Mouse (Mus musculus): ENCODE measurements around the gene Klc4. TPM values are rescaled to one million over a fixed set of nuclear protein-coding genes. Genes with fewer than 3 reads are reported as not detected.

The Klc4 gene
- polyA plus RNA-seq, 1 experiment from 2014 or later, result 29.1 TPM

DNA sequence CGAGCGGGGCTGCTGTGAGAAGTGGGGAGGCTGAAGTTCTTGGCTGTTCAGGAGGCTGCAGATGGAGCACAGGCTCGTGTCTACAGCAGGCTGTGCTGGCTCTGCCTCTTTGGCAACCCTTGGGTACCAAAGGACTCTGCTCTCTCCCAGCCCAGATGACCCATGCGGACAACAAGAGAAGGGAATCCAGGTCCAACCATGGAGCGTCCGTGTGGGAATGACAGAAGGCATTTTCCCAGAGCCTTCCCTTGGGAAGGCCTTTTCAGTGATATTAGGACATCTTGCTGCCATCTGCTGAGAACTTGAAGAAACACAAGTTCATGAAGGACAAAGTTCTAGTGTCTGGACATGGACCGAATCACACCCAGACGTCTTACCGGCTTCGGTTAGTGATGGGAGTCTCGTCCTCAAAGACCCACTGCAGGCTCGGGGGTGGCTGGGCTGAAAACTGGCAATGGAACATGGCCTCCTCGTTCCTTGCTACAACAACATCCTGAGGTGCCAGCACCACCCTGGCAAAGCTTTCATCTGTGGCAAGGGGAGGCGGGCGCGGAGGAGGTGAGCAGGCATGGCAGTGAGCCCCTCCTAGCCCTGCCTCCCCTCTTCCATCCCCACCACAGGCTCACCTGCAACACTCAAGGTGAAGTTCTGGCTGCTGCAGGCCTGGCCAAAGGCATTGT lies 56.0 kb downstream of the Klc4 start:
- 95% methylated on average over 16 of the region's 16 CpGs for WGBS
- H3K27ac ChIP-seq, result no peak overlapping the region
- no peak for DNase-seq (ENCODE audit: extremely low spot score, low spot score)
- peaks cover 8% of the 10 kb centered on the region for H3K4me1 ChIP-seq
- no peaks in the 10 kb centered on the region for H3K9me3 ChIP-seq
- no peaks in the 10 kb centered on the region for H3K27me3 ChIP-seq (ENCODE audit: poor library complexity, severe bottlenecking)
- H3K36me3 ChIP-seq (replicated peaks), result peaks cover 74% of the 10 kb centered on the region
- no peak overlapping the region for H3K4me3 ChIP-seq

GRCm38 (mm10) chr17:46588913-46589312 lies 56.9 kb downstream of the Klc4 start:
- Histone ChIP-seq H3K27ac (no peak overlapping the region), H3K36me3 (replicated peaks) (peaks cover 78% of the 10 kb centered on the region), H3K9me3 (no peaks in the 10 kb centered on the region), H3K4me3 (no peak overlapping the region), H3K4me1 (0 out of 2 replicates have a peak, but pooled peaks cover 3% of the 10 kb centered on the region), H3K27me3 (ENCODE audit: poor library complexity, severe bottlenecking) (no peaks in the 10 kb centered on the region)
- 91% methylated on average over 6 of the region's 6 CpGs for WGBS
- DNase-seq (ENCODE audit: extremely low spot score, low spot score), result no peak

DNA sequence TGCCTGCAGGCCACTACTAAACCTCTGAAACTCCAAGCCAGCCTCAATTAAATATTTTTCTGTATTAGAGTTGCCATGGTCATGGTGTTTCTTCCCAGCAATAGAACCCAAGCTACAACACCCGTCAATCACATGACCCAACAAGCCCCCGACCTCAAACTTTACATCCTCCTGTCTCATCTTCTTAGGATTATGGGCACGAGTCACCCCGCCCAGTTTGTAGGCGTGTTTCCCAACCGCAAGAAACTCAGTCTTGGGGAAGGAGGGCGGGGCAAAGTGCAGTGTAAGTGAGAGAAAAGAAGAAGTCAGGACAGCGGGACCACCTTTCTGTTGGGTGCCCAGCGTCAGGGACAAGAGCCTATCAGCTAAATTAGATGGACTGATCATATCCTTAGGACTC lies 57.6 kb downstream of the Klc4 start:
- no peaks in the 10 kb centered on the region for H3K27me3 ChIP-seq (ENCODE audit: poor library complexity, severe bottlenecking)
- peaks cover 78% of the 10 kb centered on the region for H3K36me3 ChIP-seq (replicated peaks)
- DNase-seq (ENCODE audit: extremely low spot score, low spot score), result no peak
- H3K4me1 ChIP-seq, result no peaks in the 10 kb centered on the region
- no peak overlapping the region for H3K4me3 ChIP-seq
- H3K9me3 ChIP-seq, result no peaks in the 10 kb centered on the region
- WGBS, result 87% methylated on average over 9 of the region's 9 CpGs
- H3K27ac ChIP-seq, result no peak overlapping the region

DNA sequence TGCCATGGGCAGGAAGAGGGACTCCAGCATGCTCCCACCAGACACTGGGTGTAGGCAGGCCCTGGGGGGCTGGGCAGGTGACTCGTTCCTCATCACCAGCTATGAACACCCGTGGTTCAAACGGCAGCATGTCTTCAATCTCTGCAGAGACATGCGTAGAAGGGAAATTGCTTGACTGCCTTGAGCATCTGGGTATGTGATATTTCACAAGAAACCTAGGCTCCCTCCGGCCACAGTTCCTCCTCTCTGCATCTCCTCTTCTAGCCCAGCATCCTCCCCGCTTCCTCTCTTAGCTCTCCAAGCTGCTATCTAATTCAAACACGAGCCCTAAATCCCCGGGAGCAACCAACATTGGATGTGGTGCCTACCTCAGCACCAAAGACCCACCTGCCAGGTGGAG lies 59.5 kb downstream of the Klc4 start:
- Histone ChIP-seq H3K4me3 (no peak overlapping the region), H3K36me3 (replicated peaks) (peaks cover 84% of the 10 kb centered on the region), H3K27me3 (ENCODE audit: poor library complexity, severe bottlenecking) (no peaks in the 10 kb centered on the region), H3K27ac (no peak overlapping the region), H3K4me1 (no peaks in the 10 kb centered on the region), H3K9me3 (no peaks in the 10 kb centered on the region)
- WGBS, result 94% methylated on average over 8 of the region's 8 CpGs
- DNase-seq (ENCODE audit: extremely low spot score, low spot score), result no peak

Other genes starting within 250 kb of the Klc4 start
- 0.76 TPM in 1 of 2 replicates, not detected in the other for gene Crip3, start 217.1 kb downstream of the Klc4 start, polyA plus RNA-seq (2016; fragmentation: Nextera tagmentation; extraction: Ambion mirVana)
- not detected in 2 replicates for gene Slc22a7, start 207.6 kb downstream of the Klc4 start, polyA plus RNA-seq (2016; fragmentation: Nextera tagmentation; extraction: Ambion mirVana)
- 0.71 and 1.1 TPM in 2 replicates for gene Ttbk1, start 158.3 kb downstream of the Klc4 start, polyA plus RNA-seq (2016; fragmentation: Nextera tagmentation; extraction: Ambion mirVana)
- 107 TPM in 2 replicates for gene Dnph1, start 149.3 kb downstream of the Klc4 start, polyA plus RNA-seq (2016; fragmentation: Nextera tagmentation; extraction: Ambion mirVana)
- 3.5 and 3.7 TPM in 2 replicates for gene Cul9, start 99.6 kb downstream of the Klc4 start, polyA plus RNA-seq (2016; fragmentation: Nextera tagmentation; extraction: Ambion mirVana)
- 5.4 and 5.5 TPM in 2 replicates for gene Srf, start 89.8 kb downstream of the Klc4 start, polyA plus RNA-seq (2016; fragmentation: Nextera tagmentation; extraction: Ambion mirVana)
- 66.0 and 68.4 TPM in 2 replicates for gene Ptk7, start 16.5 kb downstream of the Klc4 start, polyA plus RNA-seq (2016; fragmentation: Nextera tagmentation; extraction: Ambion mirVana)
- 136 and 137 TPM in 2 replicates for gene Mrpl2, start 207 bp upstream of the Klc4 start, polyA plus RNA-seq (2016; fragmentation: Nextera tagmentation; extraction: Ambion mirVana)
- 38.0 and 40.9 TPM in 2 replicates for gene Cul7, start 4.3 kb upstream of the Klc4 start, polyA plus RNA-seq (2016; fragmentation: Nextera tagmentation; extraction: Ambion mirVana)
- gene Rrp36, start 28.3 kb upstream of the Klc4 start, polyA plus RNA-seq (2016; fragmentation: Nextera tagmentation; extraction: Ambion mirVana), result 69.0 and 70.1 TPM in 2 replicates
- gene Mea1, start 32.8 kb upstream of the Klc4 start, polyA plus RNA-seq (2016; fragmentation: Nextera tagmentation; extraction: Ambion mirVana), result 163 and 165 TPM in 2 replicates
- 132 and 133 TPM in 2 replicates for gene Klhdc3, start 34.9 kb upstream of the Klc4 start, polyA plus RNA-seq (2016; fragmentation: Nextera tagmentation; extraction: Ambion mirVana)
- gene Ppp2r5d, start 59.1 kb upstream of the Klc4 start, polyA plus RNA-seq (2016; fragmentation: Nextera tagmentation; extraction: Ambion mirVana), result 144 and 154 TPM in 2 replicates
- gene Pex6, start 65.4 kb upstream of the Klc4 start, polyA plus RNA-seq (2016; fragmentation: Nextera tagmentation; extraction: Ambion mirVana), result 19.6 and 20.2 TPM in 2 replicates
- 0.80 and 0.87 TPM in 2 replicates for gene Gnmt, start 83.1 kb upstream of the Klc4 start, polyA plus RNA-seq (2016; fragmentation: Nextera tagmentation; extraction: Ambion mirVana)
- gene Cnpy3, start 106.2 kb upstream of the Klc4 start, polyA plus RNA-seq (2016; fragmentation: Nextera tagmentation; extraction: Ambion mirVana), result 71.8 and 71.9 TPM in 2 replicates
- 0.55 and 1.00 TPM in 2 replicates for gene Ptcra, start 117.7 kb upstream of the Klc4 start, polyA plus RNA-seq (2016; fragmentation: Nextera tagmentation; extraction: Ambion mirVana)
- gene 2310039H08Rik, start 126.6 kb upstream of the Klc4 start, polyA plus RNA-seq (2016; fragmentation: Nextera tagmentation; extraction: Ambion mirVana), result 54.4 and 54.7 TPM in 2 replicates
- gene Rpl7l1, start 136.7 kb upstream of the Klc4 start, polyA plus RNA-seq (2016; fragmentation: Nextera tagmentation; extraction: Ambion mirVana), result 242 and 248 TPM in 2 replicates
- 2.9 and 4.1 TPM in 2 replicates for gene Bicral, start 212.5 kb upstream of the Klc4 start, polyA plus RNA-seq (2016; fragmentation: Nextera tagmentation; extraction: Ambion mirVana)
- 43.1 and 48.4 TPM in 2 replicates for gene Tbcc, start 244.7 kb upstream of the Klc4 start, polyA plus RNA-seq (2016; fragmentation: Nextera tagmentation; extraction: Ambion mirVana)

All from forebrain, embryonic 10.5 days (tissue).